ENCODE assay signal across 12 mouse cellular contexts in the genomic region with DNA sequence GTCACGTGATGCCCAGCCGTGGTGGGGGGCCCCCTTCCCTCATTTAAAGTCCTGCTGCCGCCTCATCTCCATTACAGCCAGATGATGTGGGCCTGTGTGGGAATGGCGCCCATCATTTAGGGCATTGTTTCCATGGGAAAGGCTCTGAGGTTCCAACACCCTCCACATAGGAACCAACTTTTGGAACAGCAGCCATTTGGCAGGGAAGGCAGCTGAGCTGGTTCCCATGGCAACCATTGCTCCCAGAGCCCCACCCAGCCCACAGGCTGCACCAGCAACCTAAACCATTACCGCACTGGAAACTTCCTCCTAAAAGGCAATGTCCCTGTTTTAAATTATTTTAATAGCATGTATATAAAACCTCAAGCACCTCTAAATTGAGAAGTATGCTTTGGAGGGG. TPM values are rescaled to one million over a fixed set of nuclear protein-coding genes. Genes with fewer than 3 reads are reported as not detected.
DNase-seq lines count a peak whose midpoint lies in the region; ATAC-seq and TF ChIP-seq lines count a peak whose summit lies in the region.
"Had no signal": no experiment of that assay in that cellular context is flagged by ENCODE, and none has a peak within 500 bp of the region (broad histone marks: within the 10 kb centered on the region; RNA-seq: fewer than 3 reads in every experiment).

No protein-coding gene starts in this region.

- ATAC-seq in forebrain, embryonic 15.5 days (replicated peaks), result peak; percentile 53
- ATAC-seq in forebrain, embryonic 12.5 days (ENCODE audit: low FRiP score), result no peak; the same call in 1 of the 2 replicates
- ATAC-seq in hindbrain, postnatal 0 days, result peak; percentile 80
- peak; percentile 70 for ATAC-seq in neural tube, embryonic 14.5 days (ENCODE audit: low read depth)
- no peak for ATAC-seq in intestine, embryonic 15.5 days

- H3K4me1 ChIP-seq in forebrain, embryonic 15.5 days, result peaks cover 29% of the 10 kb centered on the region
- H3K4me1 ChIP-seq in forebrain, embryonic 12.5 days, result peaks cover 28% of the 10 kb centered on the region
- peaks cover 28% of the 10 kb centered on the region for H3K4me1 ChIP-seq in hindbrain, postnatal 0 days (ENCODE audit: insufficient read depth, low read length)
- H3K4me1 ChIP-seq in neural tube, embryonic 14.5 days (ENCODE audit: control insufficient read depth, insufficient read depth, low read length), result peaks cover 2% of the 10 kb centered on the region; the same call in 1 of the 2 replicates
- H3K4me1 ChIP-seq in intestine, embryonic 15.5 days (replicated peaks), result peaks cover 9% of the 10 kb centered on the region; the same call in 1 of the 2 replicates

- 0 out of 2 replicates have a peak overlapping the region, but pooled peaks have one; percentile 20 for H3K4me2 ChIP-seq in forebrain, embryonic 15.5 days (replicated peaks)
- no peak overlapping the region for H3K4me2 ChIP-seq in forebrain, embryonic 12.5 days
- peak overlapping the region; percentile 16; the same call in 1 of the 2 replicates for H3K4me2 ChIP-seq in hindbrain, postnatal 0 days (ENCODE audit: low read depth, low read length)
- H3K4me2 ChIP-seq in neural tube, embryonic 14.5 days (ENCODE audit: low read depth, low read length), result no peak overlapping the region
- H3K4me2 ChIP-seq in intestine, embryonic 15.5 days (replicated peaks), result no peak overlapping the region

- WGBS in forebrain, embryonic 15.5 days, result 33% methylated on average over 5 of the region's 5 CpGs
- 68% methylated on average over 5 of the region's 5 CpGs for WGBS in forebrain, embryonic 12.5 days
- 36% methylated on average over 5 of the region's 5 CpGs for WGBS in hindbrain, postnatal 0 days
- 48% methylated on average over 5 of the region's 5 CpGs for WGBS in neural tube, embryonic 14.5 days
- 75% methylated on average over 5 of the region's 5 CpGs for WGBS in intestine, embryonic 15.5 days

- H3K27me3 ChIP-seq in forebrain, embryonic 15.5 days, result no peaks in the 10 kb centered on the region
- H3K27me3 ChIP-seq in forebrain, embryonic 12.5 days, result no peaks in the 10 kb centered on the region
- no peaks in the 10 kb centered on the region for H3K27me3 ChIP-seq in hindbrain, postnatal 0 days (ENCODE audit: insufficient read depth, low read length)
- H3K27me3 ChIP-seq in neural tube, embryonic 14.5 days (ENCODE audit: control insufficient read depth, insufficient read depth, low read length), result no peaks in the 10 kb centered on the region
- no peaks in the 10 kb centered on the region for H3K27me3 ChIP-seq in intestine, embryonic 15.5 days (replicated peaks)

- TF ChIP-seq CTCF in hindbrain, postnatal 0 days (IDR thresholded peaks at IDR 0.05; ENCODE audit: low read depth), result no peak

- H3K9ac ChIP-seq in forebrain, embryonic 15.5 days (replicated peaks), result no peak overlapping the region
- H3K9ac ChIP-seq in forebrain, embryonic 12.5 days, result no peak overlapping the region
- H3K9ac ChIP-seq in hindbrain, postnatal 0 days (replicated peaks; ENCODE audit: low read length), result no peak overlapping the region
- no peak overlapping the region for H3K9ac ChIP-seq in neural tube, embryonic 14.5 days (replicated peaks; ENCODE audit: low read depth, low read length)
- H3K9ac ChIP-seq in intestine, embryonic 15.5 days, result no peak overlapping the region

- DNase-seq in NIH3T3 (ENCODE audit: low read depth) (peak; percentile 65), adipocyte (ENCODE audit: low spot score) (no peak)
- DNase-seq in hindbrain, postnatal 0 days (ENCODE audit: low spot score), result peak; percentile 88
- DNase-seq in thymus, postnatal 0 days (ENCODE audit: low spot score), result no peak

- no peak overlapping the region for H3K4me3 ChIP-seq in forebrain, embryonic 15.5 days
- H3K4me3 ChIP-seq in forebrain, embryonic 12.5 days (replicated peaks), result no peak overlapping the region
- H3K4me3 ChIP-seq in hindbrain, postnatal 0 days (ENCODE audit: low read length), result no peak overlapping the region
- H3K4me3 ChIP-seq in neural tube, embryonic 14.5 days (ENCODE audit: low read depth, low read length), result no peak overlapping the region
- no peak overlapping the region for H3K4me3 ChIP-seq in intestine, embryonic 15.5 days (replicated peaks)

- no peaks in the 10 kb centered on the region for H3K9me3 ChIP-seq in forebrain, embryonic 15.5 days
- no peaks in the 10 kb centered on the region for H3K9me3 ChIP-seq in forebrain, embryonic 12.5 days
- H3K9me3 ChIP-seq in hindbrain, postnatal 0 days (ENCODE audit: low read length), result no peaks in the 10 kb centered on the region
- H3K9me3 ChIP-seq in neural tube, embryonic 14.5 days (ENCODE audit: control insufficient read depth, low read length), result no peaks in the 10 kb centered on the region
- H3K9me3 ChIP-seq in intestine, embryonic 15.5 days, result no peaks in the 10 kb centered on the region
- H3K9me3 ChIP-seq: G1E had no signal

- H3K27ac ChIP-seq in forebrain, embryonic 15.5 days (replicated peaks), result peak overlapping the region; percentile 68
- no peak overlapping the region for H3K27ac ChIP-seq in forebrain, embryonic 12.5 days
- peak overlapping the region; percentile 74 for H3K27ac ChIP-seq in hindbrain, postnatal 0 days
- H3K27ac ChIP-seq in neural tube, embryonic 14.5 days (ENCODE audit: low read depth, low read length), result peak overlapping the region; percentile 61; the same call in 1 of the 2 replicates
- no peak overlapping the region for H3K27ac ChIP-seq in intestine, embryonic 15.5 days

- H3K36me3 ChIP-seq in forebrain, embryonic 15.5 days, result no peaks in the 10 kb centered on the region
- no peaks in the 10 kb centered on the region for H3K36me3 ChIP-seq in forebrain, embryonic 12.5 days (replicated peaks)
- H3K36me3 ChIP-seq in hindbrain, postnatal 0 days (ENCODE audit: insufficient read depth, low read length), result no peaks in the 10 kb centered on the region
- no peaks in the 10 kb centered on the region for H3K36me3 ChIP-seq in neural tube, embryonic 14.5 days (ENCODE audit: control insufficient read depth, insufficient read depth, low read length)
- no peaks in the 10 kb centered on the region for H3K36me3 ChIP-seq in intestine, embryonic 15.5 days
- H3K36me3 ChIP-seq: G1E had no signal

RNA-seq across cellular contexts. Expression of a gene that starts 18.8 kb away (rescaled TPM):
- 58.8 and 59.5 TPM in 2 replicates for polyA plus RNA-seq in forebrain, embryonic 15.5 days (2015; fragmentation: Nextera tagmentation; extraction: Ambion mirVana)
- polyA plus RNA-seq in forebrain, embryonic 12.5 days (2016; fragmentation: Nextera tagmentation; extraction: Ambion mirVana), result 23.8 and 26.3 TPM in 2 replicates
- 75.5 and 95.2 TPM in 2 replicates for total RNA-seq in hindbrain, postnatal 0 days (2014; rRNA removed)
- 66.9 and 74.0 TPM in 2 replicates for polyA plus RNA-seq in hindbrain, postnatal 0 days (2015; fragmentation: Nextera tagmentation; extraction: Ambion mirVana)
- 43.4 and 57.9 TPM in 2 replicates for polyA plus RNA-seq in neural tube, embryonic 14.5 days (2014; fragmentation: Nextera tagmentation; extraction: Ambion mirVana)
- 11.9 and 14.7 TPM in 2 replicates for polyA plus RNA-seq in thymus, postnatal 0 days (2015; fragmentation: Nextera tagmentation; extraction: Ambion mirVana)
- polyA plus RNA-seq in intestine, embryonic 15.5 days (2015; fragmentation: Nextera tagmentation; extraction: Ambion mirVana), result 11.0 and 12.5 TPM in 2 replicates

RNA-seq across cellular contexts. Expression of a gene that starts 32.9 kb away (rescaled TPM):
- 1.0 and 1.6 TPM in 2 replicates for polyA plus RNA-seq in forebrain, embryonic 15.5 days (2015; fragmentation: Nextera tagmentation; extraction: Ambion mirVana)
- polyA plus RNA-seq in forebrain, embryonic 12.5 days (2016; fragmentation: Nextera tagmentation; extraction: Ambion mirVana), result 0.31 and 0.42 TPM in 2 replicates
- total RNA-seq in hindbrain, postnatal 0 days (2014; rRNA removed), result 1.0 TPM in 1 of 2 replicates, not detected in the other
- 0.64 and 0.82 TPM in 2 replicates for polyA plus RNA-seq in hindbrain, postnatal 0 days (2015; fragmentation: Nextera tagmentation; extraction: Ambion mirVana)
- polyA plus RNA-seq in neural tube, embryonic 14.5 days (2014; fragmentation: Nextera tagmentation; extraction: Ambion mirVana), result not detected in 2 replicates
- polyA plus RNA-seq in thymus, postnatal 0 days (2015; fragmentation: Nextera tagmentation; extraction: Ambion mirVana), result 0.31 and 0.73 TPM in 2 replicates
- polyA plus RNA-seq in intestine, embryonic 15.5 days (2015; fragmentation: Nextera tagmentation; extraction: Ambion mirVana), result 0.25 and 0.33 TPM in 2 replicates
- total RNA-seq: G1E had no signal
- polyA plus RNA-seq: G1E; intestine, embryonic 14.5 days; liver, embryonic 16.5 days; neural tube, embryonic 11.5 days had no signal

Comparison
In these comparisons a context has a peak if more than half of its experiments do, and no peak if none do; other contexts are left out.
1. ATAC-seq: peak in forebrain, embryonic 15.5 days (single experiment), hindbrain, postnatal 0 days (single experiment) and neural tube, embryonic 14.5 days (single experiment); none in forebrain, embryonic 12.5 days (single experiment) and intestine, embryonic 15.5 days (single experiment).
2. H3K27ac ChIP-seq: peak in forebrain, embryonic 15.5 days (single experiment), hindbrain, postnatal 0 days (single experiment) and neural tube, embryonic 14.5 days (single experiment); none in forebrain, embryonic 12.5 days (single experiment) and intestine, embryonic 15.5 days (single experiment).
3. H3K4me2 ChIP-seq: peak in forebrain, embryonic 15.5 days (single experiment) and hindbrain, postnatal 0 days (single experiment); none in forebrain, embryonic 12.5 days (single experiment), neural tube, embryonic 14.5 days (single experiment) and intestine, embryonic 15.5 days (single experiment).
4. DNase-seq: peak in NIH3T3 (single experiment) and hindbrain, postnatal 0 days (single experiment); none in thymus, postnatal 0 days (single experiment) and adipocyte (single experiment).